Mouse (Mus musculus) CH12F3 (cell line): ENCODE measurements around the gene Col4a2.
"Not testable (repeated sequence)": the region's sequence is repeated elsewhere in the genome, so short reads cannot be mapped to it uniquely, and the experiment has no call there.

ENCODE experiments used
- in situ Hi-C: fragments of 300-500 bp; cut with MboI; formaldehyde crosslinking; loops from 2 replicates; pipeline ENCODE4 v1.14.3; 2020; ENCODE audit warnings: low sequenced_read_pairs

Col4a2 gene

GRCm38 (mm10) chr8:11450184-11451113 is 137.8 kb downstream of the Col4a2 start:
- in situ Hi-C loops = no loop called here

GRCm38 (mm10) chr8:11452152-11452551 is 139.5 kb downstream of the Col4a2 start:
- in situ Hi-C loops = no loop called here

- in situ Hi-C loops = no loop called here
Measured at GRCm38 (mm10) chr8:11452559-11452958, 140.0 kb downstream of the Col4a2 start.

- in situ Hi-C loops = no loop called here
Measured at GRCm38 (mm10) chr8:11452974-11453373, 140.4 kb downstream of the Col4a2 start.

GRCm38 (mm10) chr8:11454228-11454627 is 141.6 kb downstream of the Col4a2 start:
- in situ Hi-C loops = no loop called here

GRCm38 (mm10) chr8:11457278-11457677 is 144.7 kb downstream of the Col4a2 start:
- in situ Hi-C loops = no loop called here

GRCm38 (mm10) chr8:11457981-11458836 is 145.6 kb downstream of the Col4a2 start:
- in situ Hi-C loops = no loop called here

GRCm38 (mm10) chr8:11459016-11459415 is 146.4 kb downstream of the Col4a2 start:
- in situ Hi-C loops = no loop called here

- in situ Hi-C loops = no loop called here
Measured at GRCm38 (mm10) chr8:11460934-11461333, 148.3 kb downstream of the Col4a2 start.

- in situ Hi-C loops = no loop called here
Measured at GRCm38 (mm10) chr8:11461847-11462246, 149.2 kb downstream of the Col4a2 start.

- in situ Hi-C loops = no loop called here
Measured at GRCm38 (mm10) chr8:11462641-11463040, 150.0 kb downstream of the Col4a2 start.

- in situ Hi-C loops = no loop called here
Measured at GRCm38 (mm10) chr8:11463541-11463888, 150.9 kb downstream of the Col4a2 start.

GRCm38 (mm10) chr8:11463889-11464706 is 151.5 kb downstream of the Col4a2 start:
- in situ Hi-C loops = no loop called here

- in situ Hi-C loops = no loop called here
Measured at GRCm38 (mm10) chr8:11464707-11464964, 152.0 kb downstream of the Col4a2 start.

GRCm38 (mm10) chr8:11465619-11466018 is 153.0 kb downstream of the Col4a2 start:
- in situ Hi-C loops = no loop called here

- in situ Hi-C loops = not testable (repeated sequence)
Measured at GRCm38 (mm10) chr8:11466528-11466927, 153.9 kb downstream of the Col4a2 start.

GRCm38 (mm10) chr8:11469095-11469494 is 156.5 kb downstream of the Col4a2 start:
- in situ Hi-C loops = no loop called here

- in situ Hi-C loops = no loop called here
Measured at GRCm38 (mm10) chr8:11470694-11471093, 158.1 kb downstream of the Col4a2 start.

GRCm38 (mm10) chr8:11471309-11471708 is 158.7 kb downstream of the Col4a2 start:
- in situ Hi-C loops = no loop called here

GRCm38 (mm10) chr8:11473072-11473471 is 160.5 kb downstream of the Col4a2 start:
- in situ Hi-C loops = no loop called here

GRCm38 (mm10) chr8:11475397-11475796 is 162.8 kb downstream of the Col4a2 start:
- in situ Hi-C loops = no loop called here
